Mouse (Mus musculus) regulatory T cell (primary cell): ENCODE measurements around the gene Ercc4.

Experiments used
- in situ Hi-C: fragments of 300-600 bp; cut with MboI, MseI; formaldehyde crosslinking; loops from one replicate; pipeline ENCODE4 v1.15.1; 2025; ENCODE audit warnings: high pct_unique_total_duplicates

Ercc4 gene

DNA sequence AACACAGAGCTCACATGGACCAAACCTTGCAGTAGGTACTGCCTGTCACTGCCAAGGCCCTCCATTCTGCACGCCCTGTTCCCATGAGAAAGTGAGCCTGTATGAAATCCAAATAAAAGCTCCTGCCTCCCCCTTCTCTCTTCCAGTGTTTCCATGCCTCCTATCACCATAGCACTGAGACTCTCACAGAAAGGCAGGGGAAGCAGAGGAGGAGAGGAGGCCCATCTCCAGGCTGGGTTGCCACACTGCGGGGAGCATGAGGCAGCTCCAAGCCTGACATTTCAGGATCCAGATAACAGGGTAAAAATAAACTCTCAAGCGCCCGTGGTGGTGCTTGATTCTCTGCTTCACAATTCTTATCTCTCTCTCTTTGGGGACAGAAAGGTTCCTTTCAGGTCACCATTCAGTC, 84.2 kb downstream of the Ercc4 start:
- in situ Hi-C loops: no loop called here

GRCm38 (mm10) chr16:13194882-13195281, 85.4 kb downstream of the Ercc4 start:
- in situ Hi-C loops: no loop called here

- in situ Hi-C loops: no loop called here
Measured at GRCm38 (mm10) chr16:13196626-13197025, 87.1 kb downstream of the Ercc4 start.

- in situ Hi-C loops: no loop called here
Measured at GRCm38 (mm10) chr16:13197293-13197692, 87.8 kb downstream of the Ercc4 start.

DNA sequence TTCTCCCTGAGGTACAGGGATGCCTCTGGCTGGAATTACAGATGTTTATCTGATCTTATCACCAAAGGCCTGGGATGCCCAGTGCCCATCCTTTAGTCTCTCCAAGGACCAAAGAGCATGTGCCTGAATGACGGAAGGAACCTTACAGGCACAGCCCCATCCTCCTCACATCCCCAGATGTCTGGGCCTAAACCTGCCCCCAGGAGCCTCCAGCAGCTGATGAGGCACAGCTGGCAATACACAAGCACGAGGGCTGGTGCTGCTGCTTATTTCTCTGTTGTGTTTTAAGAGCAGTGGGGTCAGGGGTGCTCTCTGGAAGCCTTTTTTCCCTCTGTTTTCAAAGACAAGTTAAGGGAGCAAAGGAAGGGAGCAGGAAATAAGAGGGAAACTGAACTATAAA, 89.7 kb downstream of the Ercc4 start:
- in situ Hi-C loops: no loop called here
